Mouse (Mus musculus): Measurements from ENCODE around the gene Fkbp11. TPM values are rescaled to one million over a fixed set of nuclear protein-coding genes. Genes with fewer than 3 reads are reported as not detected.
A peak's percentile ranks its signal among the peaks of the same experiment; 100 is the strongest.
"Not testable (repeated sequence)": the region's sequence is repeated elsewhere in the genome, so short reads cannot be mapped to it uniquely, and the experiment has no call there.

Gene Fkbp11
- polyA plus RNA-seq, 1 experiment, result not detected

- no peak overlapping the region for H3K4me3 ChIP-seq (ENCODE audit: insufficient read depth, low read length)
- H3K27ac ChIP-seq (ENCODE audit: insufficient read depth, low read depth, low read length), result no peak overlapping the region
- TF ChIP-seq POLR2A (IDR thresholded peaks at IDR 0.05; ENCODE audit: borderline replicate concordance, low read depth, low read length) (no peak), CTCF (IDR thresholded peaks at IDR 0.05; ENCODE audit: low read depth, low read length) (no peak)
- peaks cover 2% of the 10 kb centered on the region; the same call in 1 of the 2 replicates for H3K4me1 ChIP-seq (ENCODE audit: control insufficient read depth, insufficient read depth, low read length)
Measured at GRCm38 (mm10) chr15:98768259-98768658, 40.3 kb upstream of the Fkbp11 start.

GRCm38 (mm10) chr15:98765929-98766328, 37.9 kb upstream of the Fkbp11 start:
- Histone ChIP-seq H3K4me1 (ENCODE audit: control insufficient read depth, insufficient read depth, low read length) (peaks cover 9% of the 10 kb centered on the region), H3K27ac (ENCODE audit: insufficient read depth, low read depth, low read length) (no peak overlapping the region), H3K4me3 (ENCODE audit: insufficient read depth, low read length) (no peak overlapping the region)
- TF ChIP-seq CTCF (IDR thresholded peaks at IDR 0.05; ENCODE audit: low read depth, low read length) (no peak), POLR2A (IDR thresholded peaks at IDR 0.05; ENCODE audit: borderline replicate concordance, low read depth, low read length) (no peak)

GRCm38 (mm10) chr15:98762670-98763529, 34.9 kb upstream of the Fkbp11 start, which contains the start of gene Arf3:
Arf3 (minus strand) TSS chr15:98763214.
- Histone ChIP-seq H3K27ac (ENCODE audit: insufficient read depth, low read depth, low read length) (peak within 1 kb of the TSS; percentile 78), H3K4me3 (ENCODE audit: insufficient read depth, low read length) (peak within 1 kb of the TSS; percentile 85), H3K4me1 (ENCODE audit: control insufficient read depth, insufficient read depth, low read length) (peaks cover 18% of the 10 kb centered on the region)
- TF ChIP-seq CTCF (IDR thresholded peaks at IDR 0.05; ENCODE audit: low read depth, low read length) (no peak), POLR2A (IDR thresholded peaks at IDR 0.05; ENCODE audit: borderline replicate concordance, low read depth, low read length) (peak; percentile 37; the same call in 1 of the 2 replicates)

GRCm38 (mm10) chr15:98762201-98762621, 34.2 kb upstream of the Fkbp11 start:
- H3K27ac ChIP-seq (ENCODE audit: insufficient read depth, low read depth, low read length), result peak overlapping the region; percentile 78
- TF ChIP-seq CTCF (IDR thresholded peaks at IDR 0.05; ENCODE audit: low read depth, low read length), result no peak
- no peak for TF ChIP-seq POLR2A (IDR thresholded peaks at IDR 0.05; ENCODE audit: borderline replicate concordance, low read depth, low read length)
- H3K4me1 ChIP-seq (ENCODE audit: control insufficient read depth, insufficient read depth, low read length), result peaks cover 18% of the 10 kb centered on the region

GRCm38 (mm10) chr15:98754125-98754524, 26.1 kb upstream of the Fkbp11 start:
- H3K27ac ChIP-seq (ENCODE audit: insufficient read depth, low read depth, low read length), result no peak overlapping the region
- TF ChIP-seq CTCF (IDR thresholded peaks at IDR 0.05; ENCODE audit: low read depth, low read length), result no peak
- TF ChIP-seq POLR2A (IDR thresholded peaks at IDR 0.05; ENCODE audit: borderline replicate concordance, low read depth, low read length), result no peak
- no peaks in the 10 kb centered on the region for H3K4me1 ChIP-seq (ENCODE audit: control insufficient read depth, insufficient read depth, low read length)
- H3K4me3 ChIP-seq (ENCODE audit: insufficient read depth, low read length), result no peak overlapping the region

More at GRCm38 (mm10) chr15:98762201-98762621, 34.2 kb upstream of the Fkbp11 start:
- H3K4me3 ChIP-seq (ENCODE audit: insufficient read depth, low read length), result peak overlapping the region; percentile 85

- Histone ChIP-seq H3K27ac (ENCODE audit: insufficient read depth, low read depth, low read length) (no peak overlapping the region), H3K4me3 (ENCODE audit: insufficient read depth, low read length) (no peak overlapping the region), H3K4me1 (ENCODE audit: control insufficient read depth, insufficient read depth, low read length) (peaks cover 2% of the 10 kb centered on the region)
- TF ChIP-seq POLR2A (IDR thresholded peaks at IDR 0.05; ENCODE audit: borderline replicate concordance, low read depth, low read length) (no peak), CTCF (IDR thresholded peaks at IDR 0.05; ENCODE audit: low read depth, low read length) (no peak)
Measured at GRCm38 (mm10) chr15:98753021-98753423, 25.0 kb upstream of the Fkbp11 start.

- no peak overlapping the region for H3K4me3 ChIP-seq (ENCODE audit: insufficient read depth, low read length)
- no peak overlapping the region for H3K27ac ChIP-seq (ENCODE audit: insufficient read depth, low read depth, low read length)
- H3K4me1 ChIP-seq (ENCODE audit: control insufficient read depth, insufficient read depth, low read length), result peaks cover 15% of the 10 kb centered on the region
- TF ChIP-seq CTCF (IDR thresholded peaks at IDR 0.05; ENCODE audit: low read depth, low read length), result no peak
- no peak for TF ChIP-seq POLR2A (IDR thresholded peaks at IDR 0.05; ENCODE audit: borderline replicate concordance, low read depth, low read length)
Measured at GRCm38 (mm10) chr15:98749093-98749492, 21.1 kb upstream of the Fkbp11 start.

GRCm38 (mm10) chr15:98747296-98747695, 19.3 kb upstream of the Fkbp11 start:
- TF ChIP-seq POLR2A (IDR thresholded peaks at IDR 0.05; ENCODE audit: borderline replicate concordance, low read depth, low read length) (no peak), CTCF (IDR thresholded peaks at IDR 0.05; ENCODE audit: low read depth, low read length) (no peak)
- Histone ChIP-seq H3K4me3 (ENCODE audit: insufficient read depth, low read length) (no peak overlapping the region), H3K4me1 (ENCODE audit: control insufficient read depth, insufficient read depth, low read length) (peaks cover 15% of the 10 kb centered on the region), H3K27ac (ENCODE audit: insufficient read depth, low read depth, low read length) (no peak overlapping the region)

- TF ChIP-seq POLR2A (IDR thresholded peaks at IDR 0.05; ENCODE audit: borderline replicate concordance, low read depth, low read length), result no peak
- TF ChIP-seq CTCF (IDR thresholded peaks at IDR 0.05; ENCODE audit: low read depth, low read length), result no peak
- Histone ChIP-seq H3K27ac (ENCODE audit: insufficient read depth, low read depth, low read length) (no peak overlapping the region), H3K4me3 (ENCODE audit: insufficient read depth, low read length) (no peak overlapping the region), H3K4me1 (ENCODE audit: control insufficient read depth, insufficient read depth, low read length) (peaks cover 15% of the 10 kb centered on the region)
Measured at GRCm38 (mm10) chr15:98746344-98746965, 18.5 kb upstream of the Fkbp11 start.

- H3K4me3 ChIP-seq (ENCODE audit: insufficient read depth, low read length); H3K27ac ChIP-seq (ENCODE audit: insufficient read depth, low read depth, low read length): not testable (repeated sequence)
- H3K4me1 ChIP-seq (ENCODE audit: control insufficient read depth, insufficient read depth, low read length), result peaks cover 15% of the 10 kb centered on the region
Measured at GRCm38 (mm10) chr15:98743863-98744262, 15.9 kb upstream of the Fkbp11 start.

Measured in bone marrow macrophage, adult 2 months (primary cell).